Mouse (Mus musculus) G1E (cell line): ENCODE data around the gene Abraxas2. TPM values are rescaled to one million over a fixed set of nuclear protein-coding genes. Genes with fewer than 3 reads are reported as not detected.

Source experiments
- ATAC-seq: 2 replicates; pipeline ENCODE4 v1.8.0; 2016; ENCODE audit warnings: mild to moderate bottlenecking; ENCODE audit not compliant: insufficient number of reproducible peaks, poor library complexity, low FRiP score, severe bottlenecking; ENCODE audit errors: extremely low read depth
- DNase-seq: peaks from one replicate; pipeline ENCODE4 v3.0.0; 2012; ENCODE audit warnings: low spot score
- H3K27me3 ChIP-seq: 2 replicates; pipeline ENCODE4 v1.6.1; 2012; ENCODE audit warnings: mild to moderate bottlenecking, low read length, inconsistent platforms; ENCODE audit not compliant: insufficient read depth
- H3K36me3 ChIP-seq: replicated peaks from 2 replicates; pipeline ENCODE3; 2012; ENCODE audit warnings: mild to moderate bottlenecking, inconsistent platforms
- H3K4me1 ChIP-seq: 2 replicates; pipeline ENCODE4 v1.6.1; 2012; ENCODE audit warnings: low read depth, low read length, inconsistent platforms, mixed read lengths; ENCODE audit not compliant: insufficient read depth
- H3K4me3 ChIP-seq: 2 replicates; pipeline ENCODE4 v1.5.1; 2012; ENCODE audit warnings: low read depth, mild to moderate bottlenecking, inconsistent platforms, low read length, moderate library complexity, mixed read lengths
- H3K9me3 ChIP-seq: replicated peaks from 2 replicates; pipeline ENCODE4 v1.6.1; 2012; ENCODE audit warnings: inconsistent platforms
- CTCF ChIP-seq: IDR thresholded peaks from 2 replicates; pipeline ENCODE4 v1.5.1; 2012; ENCODE audit warnings: low read depth, low read length, inconsistent platforms, mixed read lengths
- GATA1 ChIP-seq: IDR thresholded peaks from 2 replicates; pipeline ENCODE4 v1.6.1; 2012; ENCODE audit warnings: borderline replicate concordance, low read length, inconsistent platforms, mixed read lengths
- GATA2 ChIP-seq: IDR thresholded peaks from 2 replicates; pipeline ENCODE4 v1.6.1; 2012; ENCODE audit warnings: low read depth, low read length, inconsistent platforms, borderline replicate concordance
- POLR2AphosphoS5 ChIP-seq: IDR thresholded peaks from 2 replicates; pipeline ENCODE4 v1.6.1; 2012; ENCODE audit warnings: low read depth, low read length, inconsistent platforms; ENCODE audit not compliant: insufficient replicate concordance
- TAL1 ChIP-seq: conservative IDR thresholded peaks from 2 replicates; pipeline ENCODE4 v1.6.1; 2012; ENCODE audit warnings: low read depth, low read length, inconsistent platforms, mixed read lengths
- polyA plus RNA-seq: library from polyadenylated mRNA; stranded (reverse); fragments of >175 nt; gene quantifications from 2 replicates; pipeline ENCODE4 v1.2.3, GENCODE M21; 2012
- total RNA-seq, 2 experiments: library from RNA; stranded (forward) in 1 of 2; stranded (reverse) in 1 of 2; fragments of 200-1000 nt in 1 of 2; fragments of >200 nt in 1 of 2; fragmentation: Nextera tagmentation in 1 of 2; gene quantifications; 2 replicates each; pipeline ENCODE4 v1.2.3; 2014 to 2017

Abraxas2 gene
- total and polyA plus RNA-seq, 3 experiments, result 4.7 to 69.5 (median 49.9) TPM

DNA sequence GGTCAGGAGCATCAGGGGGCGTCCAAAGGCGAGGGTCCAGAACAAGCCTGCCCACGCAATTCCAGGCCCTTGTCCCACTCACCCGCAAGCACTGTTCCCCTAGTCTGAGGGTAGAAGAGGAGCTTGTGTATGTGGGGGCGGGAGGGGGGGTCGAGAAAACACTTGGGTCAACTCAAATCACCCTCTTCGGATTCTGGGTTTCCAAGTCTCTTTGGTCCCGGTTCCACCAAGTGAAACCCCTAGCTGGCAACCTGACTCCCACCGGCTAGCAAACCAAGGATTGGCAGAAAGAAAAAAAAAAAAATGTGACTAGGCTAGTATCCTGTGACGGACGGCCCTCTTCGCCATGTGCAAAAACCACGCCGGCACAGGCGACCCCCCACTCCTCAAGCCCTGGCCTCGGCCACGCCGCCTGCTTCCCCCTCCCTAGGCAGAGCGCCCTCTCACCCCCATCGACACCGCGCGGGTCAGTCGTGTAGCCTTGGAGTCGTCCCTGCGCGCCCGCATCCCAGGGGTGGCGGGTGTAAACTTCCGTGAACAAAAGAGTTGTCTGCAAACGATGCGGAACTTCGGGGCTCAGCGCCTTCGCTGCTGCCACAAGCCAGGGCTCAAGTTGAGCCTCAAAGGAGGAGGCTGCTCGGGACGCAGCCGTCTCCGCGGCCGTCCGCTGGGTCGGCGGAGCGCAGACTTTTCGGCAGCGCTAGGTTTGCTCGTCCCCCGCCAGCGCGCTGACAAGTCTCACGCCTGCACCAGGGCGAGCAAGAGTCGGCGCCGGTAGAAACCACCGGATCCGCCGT lies 46.2 kb upstream of the Abraxas2 start:
- Histone ChIP-seq H3K36me3 (peaks cover 7% of the 10 kb centered on the region), H3K9me3 (no peaks in the 10 kb centered on the region), H3K27me3 (no peaks in the 10 kb centered on the region), H3K4me1 (peaks cover 62% of the 10 kb centered on the region), H3K4me3 (peak overlapping the region; percentile 85)
- DNase-seq (peak; percentile 46), ATAC-seq (no peak)
- no peak for TF ChIP-seq CTCF
- no peak for TF ChIP-seq POLR2AphosphoS5
- TF ChIP-seq GATA2, result no peak
- no peak for TF ChIP-seq GATA1
- TF ChIP-seq TAL1, result no peak

DNA sequence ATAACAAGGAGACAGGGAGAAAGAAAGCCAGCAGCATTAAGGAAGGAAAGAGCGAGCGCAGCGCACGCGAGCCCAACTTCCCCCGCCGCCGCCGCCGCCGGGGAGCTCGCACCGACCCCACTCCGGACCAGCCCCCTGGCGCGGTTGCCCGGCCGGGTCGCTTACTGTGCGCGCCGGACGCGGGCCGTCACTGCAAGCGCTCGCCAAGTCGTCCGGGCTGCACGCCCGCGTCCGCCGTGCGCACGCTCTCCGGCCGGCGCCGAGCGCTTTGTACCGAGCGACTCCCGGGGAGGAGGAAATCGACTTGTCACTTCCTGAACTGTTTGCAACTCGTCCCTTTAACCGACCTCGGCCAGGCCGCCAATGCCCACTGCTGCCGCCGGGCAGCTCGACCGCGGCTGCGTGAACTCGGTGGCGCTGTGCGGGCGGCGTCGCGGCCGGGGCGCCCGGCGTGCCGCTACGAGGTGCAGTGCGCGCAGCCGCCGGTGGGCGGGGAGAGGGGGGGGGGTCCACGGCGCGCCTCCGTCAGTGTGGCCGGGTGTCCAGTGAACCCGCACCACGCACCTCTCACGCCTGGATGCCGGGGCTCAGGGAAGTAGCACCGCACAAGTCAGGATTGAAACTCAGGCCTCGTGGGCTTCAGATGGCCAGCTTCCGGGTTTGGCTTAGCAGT lies 45.5 kb upstream of the Abraxas2 start, which contains the start of gene Fam53b:
Gene Fam53b (minus strand): TSS at position 471 of the 673 bp plus-strand sequence.
- TF ChIP-seq CTCF (no peak), TAL1 (no peak), GATA1 (no peak), POLR2AphosphoS5 (no peak), GATA2 (no peak)
- Histone ChIP-seq H3K4me3 (peak within 1 kb of the TSS; percentile 85), H3K4me1 (peaks cover 56% of the 10 kb centered on the region), H3K9me3 (no peaks in the 10 kb centered on the region), H3K27me3 (no peaks in the 10 kb centered on the region), H3K36me3 (peaks cover 5% of the 10 kb centered on the region)
- ATAC-seq (no peak), DNase-seq (peak; percentile 46)

DNA sequence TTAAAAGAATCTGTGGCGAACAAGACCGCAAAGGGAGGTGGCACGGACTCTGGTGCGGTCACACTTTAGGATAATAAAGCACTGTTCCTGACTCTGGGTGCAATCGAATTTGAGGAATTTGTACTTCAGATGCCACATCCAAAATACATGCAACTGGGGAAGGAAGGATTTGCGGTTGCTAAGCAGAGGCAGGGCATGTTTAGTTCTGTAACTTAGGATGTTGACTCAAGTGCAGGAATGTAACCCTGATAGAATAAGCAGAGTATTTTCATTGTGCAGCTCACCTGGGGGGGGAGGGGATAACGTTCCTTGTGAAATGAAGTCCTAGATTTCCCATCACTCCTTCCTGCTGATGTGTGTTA lies 45.0 kb upstream of the Abraxas2 start:
- no peaks in the 10 kb centered on the region for H3K9me3 ChIP-seq
- H3K27me3 ChIP-seq, result no peaks in the 10 kb centered on the region
- TF ChIP-seq POLR2AphosphoS5 (no peak), TAL1 (no peak)
- peak overlapping the region; percentile 85 for H3K4me3 ChIP-seq
- peaks cover 7% of the 10 kb centered on the region for H3K36me3 ChIP-seq
- DNase-seq, result no peak
- peaks cover 51% of the 10 kb centered on the region for H3K4me1 ChIP-seq
- ATAC-seq, result no peak

DNA sequence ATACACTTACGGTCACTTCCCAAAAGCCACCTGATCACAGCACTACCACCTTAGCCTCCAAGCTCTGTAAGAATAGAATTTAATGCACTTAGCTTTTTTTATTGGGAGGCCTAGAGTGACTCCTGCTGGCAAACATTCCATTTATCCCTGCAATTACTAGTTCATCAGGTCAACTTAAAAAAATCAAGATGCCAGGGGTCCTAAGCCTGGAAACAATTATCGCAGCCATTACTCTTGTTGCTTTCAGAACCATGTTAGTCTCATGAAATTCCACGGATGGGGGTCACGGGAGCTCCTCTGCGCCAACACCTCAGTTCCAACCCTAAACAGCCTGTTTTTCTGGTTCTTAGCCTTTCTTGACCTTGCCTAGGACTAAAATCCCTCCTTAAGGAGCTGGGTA lies 43.9 kb upstream of the Abraxas2 start:
- DNase-seq (no peak), ATAC-seq (no peak)
- TF ChIP-seq POLR2AphosphoS5, result no peak
- no peak for TF ChIP-seq GATA1
- TF ChIP-seq TAL1, result no peak
- TF ChIP-seq CTCF, result no peak
- TF ChIP-seq GATA2, result no peak
- Histone ChIP-seq H3K4me3 (no peak overlapping the region), H3K36me3 (peaks cover 8% of the 10 kb centered on the region), H3K4me1 (peaks cover 40% of the 10 kb centered on the region), H3K9me3 (no peaks in the 10 kb centered on the region), H3K27me3 (no peaks in the 10 kb centered on the region)

DNA sequence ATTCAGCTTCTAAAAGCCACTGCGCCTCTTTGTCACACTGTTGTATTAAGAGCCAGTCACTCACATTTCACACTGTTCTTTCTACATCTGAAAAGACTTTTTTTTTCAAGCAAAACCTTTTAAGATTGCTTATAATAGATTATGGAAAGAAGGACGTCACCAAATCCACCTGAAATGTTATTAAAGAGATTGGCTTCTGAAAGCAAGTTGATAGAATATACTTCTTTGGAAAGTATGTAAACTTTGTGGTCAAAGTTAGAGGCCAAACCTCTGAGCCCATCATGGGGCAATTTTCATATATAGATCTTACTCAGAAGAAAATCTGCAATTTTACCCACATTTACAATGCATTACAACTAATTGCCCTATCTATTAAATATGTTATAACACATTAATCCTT lies 42.5 kb upstream of the Abraxas2 start:
- peaks cover 12% of the 10 kb centered on the region for H3K36me3 ChIP-seq
- H3K27me3 ChIP-seq, result no peaks in the 10 kb centered on the region
- TF ChIP-seq POLR2AphosphoS5, result no peak
- TF ChIP-seq GATA2, result no peak
- no peak for TF ChIP-seq GATA1
- no peak for TF ChIP-seq CTCF
- TF ChIP-seq TAL1, result no peak
- no peaks in the 10 kb centered on the region for H3K9me3 ChIP-seq
- no peak for ATAC-seq
- DNase-seq, result no peak
- H3K4me1 ChIP-seq, result peaks cover 27% of the 10 kb centered on the region
- no peak overlapping the region for H3K4me3 ChIP-seq

DNA sequence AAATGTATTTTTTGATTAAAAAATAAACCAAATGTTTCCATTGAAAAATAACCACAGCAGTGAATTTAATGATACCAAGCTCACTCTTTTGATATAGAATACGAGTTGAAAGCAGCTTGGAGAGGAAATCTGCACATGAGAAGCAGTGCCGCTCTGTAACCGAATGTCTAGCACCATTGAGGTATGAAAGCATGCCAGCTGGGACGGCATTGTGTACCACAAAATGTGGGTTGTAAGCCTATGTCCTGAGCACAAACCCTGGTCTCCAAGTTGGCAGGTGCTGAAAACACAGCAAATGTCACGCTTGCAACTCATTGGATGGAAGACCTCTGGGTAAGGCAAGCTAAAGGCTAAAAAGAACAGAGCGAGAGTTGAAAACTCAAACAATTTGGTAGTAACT lies 42.0 kb upstream of the Abraxas2 start:
- no peak for ATAC-seq
- H3K36me3 ChIP-seq, result peaks cover 12% of the 10 kb centered on the region
- H3K4me1 ChIP-seq, result peaks cover 22% of the 10 kb centered on the region
- H3K27me3 ChIP-seq, result no peaks in the 10 kb centered on the region
- no peaks in the 10 kb centered on the region for H3K9me3 ChIP-seq
- no peak overlapping the region for H3K4me3 ChIP-seq
- TF ChIP-seq CTCF (no peak), TAL1 (no peak), GATA2 (no peak), GATA1 (no peak), POLR2AphosphoS5 (no peak)
- no peak for DNase-seq
